Mouse (Mus musculus): ENCODE data around the gene Snapc4.

- TF ChIP-seq CTCF (IDR thresholded peaks at IDR 0.05; ENCODE audit: low read depth, low read length) (peak; percentile 91), POLR2A (IDR thresholded peaks at IDR 0.05; ENCODE audit: insufficient read depth, low read length) (peak; percentile 38), EP300 (IDR thresholded peaks at IDR 0.05; ENCODE audit: insufficient read depth, low read depth, low read length) (0 out of 2 replicates have a peak, but pooled peaks have one; percentile 19)
Observed at GRCm38 (mm10) chr2:26408515-26409356, 28.3 kb upstream of the Snapc4 start, which contains the start of gene Inpp5e.
